Mouse (Mus musculus) right cerebral cortex, postnatal 14 days (tissue): ENCODE data around the gene Gm6358.
"Not testable (repeated sequence)": the region's sequence is repeated elsewhere in the genome, so short reads cannot be mapped to it uniquely, and the experiment has no call there.

Experiments
- DNase-seq: peaks from one replicate; pipeline ENCODE4 v3.0.0; 2022

Gm6358 gene

DNA sequence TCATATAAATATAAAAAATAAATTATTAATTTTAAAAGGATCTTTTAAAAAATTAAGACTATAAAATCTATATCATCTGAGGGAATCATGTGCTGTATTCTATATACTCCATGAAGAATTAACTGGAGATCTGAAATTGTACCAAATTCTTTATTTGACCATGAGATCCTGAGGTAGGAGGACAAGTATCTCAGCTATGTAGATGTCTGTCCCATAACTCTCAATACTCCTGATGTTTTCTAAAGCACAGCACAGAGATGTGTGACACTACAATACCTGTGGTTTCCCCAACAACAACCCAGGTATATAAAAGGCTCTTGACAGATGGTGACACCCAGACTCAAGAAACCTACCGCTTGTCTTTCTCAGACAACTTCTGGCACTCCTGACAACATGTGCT, at the start of gene Gm6358:
Gene Gm6358, plus strand, starts transcription at position 301 of the 400 bp plus-strand sequence.
- no peak for DNase-seq

DNA sequence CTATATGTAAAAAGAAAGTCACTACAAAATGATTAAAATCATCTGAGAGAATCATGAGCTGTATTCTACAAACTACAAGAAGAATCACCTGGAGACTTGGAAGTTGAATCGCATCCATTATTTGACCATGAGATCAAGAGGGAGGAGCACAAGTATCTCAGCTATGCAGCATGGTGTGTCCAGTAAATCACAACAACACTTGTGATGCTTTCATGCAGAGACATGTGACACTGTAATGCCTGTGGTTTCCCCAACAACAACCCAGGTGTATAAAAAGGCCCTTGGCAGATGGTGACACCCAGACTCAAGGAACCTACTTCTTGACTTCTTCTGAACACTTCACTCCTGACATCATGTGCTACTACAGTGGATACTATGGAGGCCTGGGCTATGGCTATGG, 10.1 kb downstream of the Gm6358 start, which contains the start of gene Gm10061:
Gene Gm10061, plus strand, starts transcription at position 301 of the 400 bp plus-strand sequence.
- DNase-seq = no peak

DNA sequence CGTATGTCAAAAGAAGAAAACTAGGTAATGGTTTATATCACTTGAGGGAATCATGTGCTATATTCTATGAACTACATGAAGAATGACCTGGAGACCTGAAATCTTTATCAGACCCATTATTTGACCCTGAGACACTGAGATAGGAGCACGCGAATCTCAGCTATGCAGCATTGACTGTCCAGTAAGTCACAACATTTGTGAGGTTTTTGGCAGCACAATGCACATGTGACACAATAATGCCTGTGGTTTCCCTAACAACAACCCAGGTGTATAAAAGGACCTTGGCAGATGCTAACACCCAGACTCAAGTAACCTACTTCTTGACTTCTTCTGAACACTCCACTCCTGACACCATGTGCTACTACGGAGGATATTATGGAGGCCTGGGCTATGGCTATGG, 17.0 kb downstream of the Gm6358 start, which contains the start of gene Gm9789:
Gene Gm9789, plus strand, starts transcription at position 301 of the 400 bp plus-strand sequence.
- DNase-seq = no peak

DNA sequence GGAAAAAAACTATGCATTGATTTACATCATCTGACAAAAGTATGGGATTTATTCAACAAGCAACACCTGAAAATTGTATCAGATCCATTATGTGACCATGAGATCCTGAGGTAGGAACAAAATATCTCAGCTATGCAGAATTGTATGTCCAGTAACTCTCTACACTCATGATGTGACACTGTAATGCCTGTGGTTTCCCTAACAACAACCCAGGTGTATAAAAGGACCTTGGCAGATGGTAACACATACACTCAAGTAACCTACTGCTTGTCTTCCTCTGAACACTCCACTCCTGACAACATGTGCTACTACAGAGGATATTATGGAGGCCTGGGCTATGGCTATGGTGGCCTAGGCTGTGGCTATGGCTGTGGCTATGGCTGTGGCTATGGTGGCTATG, 28.5 kb downstream of the Gm6358 start, which contains the start of gene Gm7735:
Gene Gm7735, plus strand, starts transcription at position 301 of the 400 bp plus-strand sequence.
- DNase-seq = not testable (repeated sequence)

DNA sequence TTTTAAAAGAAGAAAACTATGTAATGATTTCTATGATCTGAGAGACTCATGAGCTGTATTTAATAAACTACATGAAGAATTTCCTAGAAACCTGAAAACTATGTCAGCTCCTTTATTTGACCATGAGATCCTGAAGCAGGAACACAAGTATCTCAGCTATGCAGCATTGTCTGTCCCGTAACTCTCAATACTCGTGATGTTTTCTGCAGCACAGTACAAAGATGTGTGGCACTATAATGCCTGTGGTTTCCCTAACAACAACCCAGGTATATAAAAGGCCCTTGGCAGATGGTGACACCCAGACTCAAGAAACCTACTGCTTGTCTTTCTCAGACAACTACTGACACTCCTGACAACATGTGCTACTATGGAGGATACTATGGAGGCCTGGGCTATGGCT, 33.8 kb downstream of the Gm6358 start, which contains the start of gene 1110057P08Rik:
Gene 1110057P08Rik, plus strand, starts transcription at position 301 of the 400 bp plus-strand sequence.
- DNase-seq = no peak

DNA sequence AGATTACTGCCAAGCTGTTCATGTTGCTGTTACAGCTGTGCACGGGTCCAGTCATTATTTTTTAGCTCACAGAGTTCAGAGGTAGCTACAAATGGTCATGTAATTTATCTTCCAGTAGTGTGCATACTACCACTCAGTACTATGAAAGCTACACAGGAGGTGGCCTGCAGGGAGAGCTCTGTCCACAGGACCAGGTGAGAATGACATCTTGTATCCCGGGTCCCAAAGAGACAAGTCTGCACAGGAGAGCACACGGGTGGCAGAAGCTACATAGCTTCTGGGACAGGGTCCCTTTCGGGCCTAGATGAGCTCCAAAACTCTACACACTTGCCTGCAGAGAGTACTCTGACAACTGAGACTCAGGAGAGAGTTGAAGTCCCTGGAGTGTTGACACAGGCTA, 48.0 kb downstream of the Gm6358 start:
- no peak for DNase-seq
